Mouse (Mus musculus): ENCODE measurements around the gene Osbpl7. TPM values are rescaled to one million over a fixed set of nuclear protein-coding genes. Genes with fewer than 3 reads are reported as not detected.

Osbpl7 gene
- total RNA-seq, 2 experiments from 2014 or later, result 16.3 to 17.7 TPM

- no peak for DNase-seq (ENCODE audit: low spot score in 2 of 2)
Observed at GRCm38 (mm10) chr11:97080291-97080690, 29.9 kb downstream of the Osbpl7 start.

- DNase-seq (ENCODE audit: low spot score in 2 of 2), result peak; percentile 39 to 81
Observed at GRCm38 (mm10) chr11:97082977-97083376, 32.5 kb downstream of the Osbpl7 start.

- DNase-seq (ENCODE audit: low spot score in 2 of 2), result peak; percentile 45 to 65
Observed at GRCm38 (mm10) chr11:97083401-97084140, 33.1 kb downstream of the Osbpl7 start.

- DNase-seq (ENCODE audit: low spot score in 2 of 2), result no peak
Observed at GRCm38 (mm10) chr11:97084821-97085505, 34.5 kb downstream of the Osbpl7 start.

- DNase-seq (ENCODE audit: low spot score in 2 of 2), result no peak
Observed at GRCm38 (mm10) chr11:97086365-97086764, 35.9 kb downstream of the Osbpl7 start.

GRCm38 (mm10) chr11:97094600-97094999 is 44.2 kb downstream of the Osbpl7 start:
- no peak for DNase-seq (ENCODE audit: low spot score in 2 of 2)

GRCm38 (mm10) chr11:97098791-97099190 is 48.4 kb downstream of the Osbpl7 start:
- no peak for DNase-seq (ENCODE audit: low spot score in 2 of 2)

GRCm38 (mm10) chr11:97101722-97102121 is 51.3 kb downstream of the Osbpl7 start:
- peak in 1 of 2 experiments; percentile 26 for DNase-seq (ENCODE audit: low spot score in 2 of 2)

- no peak for DNase-seq (ENCODE audit: low spot score in 2 of 2)
Observed at GRCm38 (mm10) chr11:97103163-97104090, 53.0 kb downstream of the Osbpl7 start.

GRCm38 (mm10) chr11:97104091-97104483 is 53.7 kb downstream of the Osbpl7 start:
- DNase-seq (ENCODE audit: low spot score in 2 of 2), result no peak

GRCm38 (mm10) chr11:97108976-97109375 is 58.5 kb downstream of the Osbpl7 start:
- DNase-seq (ENCODE audit: low spot score in 2 of 2), result no peak

- no peak for DNase-seq (ENCODE audit: low spot score in 2 of 2)
Observed at GRCm38 (mm10) chr11:97112519-97113125, 62.2 kb downstream of the Osbpl7 start.

GRCm38 (mm10) chr11:97114671-97115601 is 64.5 kb downstream of the Osbpl7 start, which contains the start of gene Tbx21:
Gene Tbx21, minus strand, starts transcription at chr11:97115331.
- no peak for DNase-seq (ENCODE audit: low spot score in 2 of 2)

GRCm38 (mm10) chr11:97115797-97116196 is 65.4 kb downstream of the Osbpl7 start:
- DNase-seq (ENCODE audit: low spot score in 2 of 2), result no peak

Small RNA genes within 50 kb of the gene (microRNA-seq; reads per million reads assigned to microRNA genes)
- 0.39 to 1.2 reads per million in 2 experiments for gene Mir8103

Other genes starting within 250 kb of the Osbpl7 start
- 100 to 1,000 TPM; 241 to 242 TPM for gene Nfe2l1, start 220.7 kb upstream of the Osbpl7 start, total RNA-seq (2021)
- 1 to 10 TPM; 6.5 to 8.2 TPM for gene Copz2, start 200.8 kb upstream of the Osbpl7 start, total RNA-seq (2021)
- gene Cdk5rap3, start 134.1 kb upstream of the Osbpl7 start, total RNA-seq (2021), result 10 to 100 TPM; 34.9 to 35.3 TPM
- gene Prr15l, start 122.5 kb upstream of the Osbpl7 start, total RNA-seq (2021), result not detected
- 10 to 100 TPM; 34.2 to 35.0 TPM for gene Pnpo, start 106.6 kb upstream of the Osbpl7 start, total RNA-seq (2021)
- 10 to 100 TPM; 13.0 to 13.4 TPM for gene Sp2, start 67.7 kb upstream of the Osbpl7 start, total RNA-seq (2021)
- 1 to 10 TPM in 1 of 2 experiments, under 1 TPM in 1; 0.79 to 1.1 TPM for gene Sp6, start 37.2 kb upstream of the Osbpl7 start, total RNA-seq (2021)
- 1 to 10 TPM; 4.0 to 4.9 TPM for gene Scrn2, start 20.7 kb upstream of the Osbpl7 start, total RNA-seq (2021)
- under 1 TPM; 0.74 to 0.94 TPM for gene Lrrc46, start 9.2 kb upstream of the Osbpl7 start, total RNA-seq (2021)
- 10 to 100 TPM; 76.0 to 80.4 TPM for gene Mrpl10, start 9.1 kb upstream of the Osbpl7 start, total RNA-seq (2021)
- gene Tbx21, start 64.7 kb downstream of the Osbpl7 start, total RNA-seq (2021), result under 1 TPM in 1 of 2 experiments, not detected in 1; 0.12 TPM
- gene Tbkbp1, start 100.9 kb downstream of the Osbpl7 start, total RNA-seq (2021), result 100 to 1,000 TPM in 1 of 2 experiments, 10 to 100 TPM in 1; 98.1 to 100 TPM
- gene Kpnb1, start 137.3 kb downstream of the Osbpl7 start, total RNA-seq (2021), result 100 to 1,000 TPM; 125 to 130 TPM
- 100 to 1,000 TPM; 135 to 145 TPM for gene Npepps, start 230.0 kb downstream of the Osbpl7 start, total RNA-seq (2021)